Mouse (Mus musculus): ENCODE results near the gene Hyal3. TPM values are rescaled to one million over a fixed set of nuclear protein-coding genes. Genes with fewer than 3 reads are reported as not detected.

The Hyal3 gene
- polyA plus RNA-seq (2014; fragmentation: Nextera tagmentation; extraction: Ambion mirVana), result 0.18 and 0.39 TPM in 2 replicates

DNA sequence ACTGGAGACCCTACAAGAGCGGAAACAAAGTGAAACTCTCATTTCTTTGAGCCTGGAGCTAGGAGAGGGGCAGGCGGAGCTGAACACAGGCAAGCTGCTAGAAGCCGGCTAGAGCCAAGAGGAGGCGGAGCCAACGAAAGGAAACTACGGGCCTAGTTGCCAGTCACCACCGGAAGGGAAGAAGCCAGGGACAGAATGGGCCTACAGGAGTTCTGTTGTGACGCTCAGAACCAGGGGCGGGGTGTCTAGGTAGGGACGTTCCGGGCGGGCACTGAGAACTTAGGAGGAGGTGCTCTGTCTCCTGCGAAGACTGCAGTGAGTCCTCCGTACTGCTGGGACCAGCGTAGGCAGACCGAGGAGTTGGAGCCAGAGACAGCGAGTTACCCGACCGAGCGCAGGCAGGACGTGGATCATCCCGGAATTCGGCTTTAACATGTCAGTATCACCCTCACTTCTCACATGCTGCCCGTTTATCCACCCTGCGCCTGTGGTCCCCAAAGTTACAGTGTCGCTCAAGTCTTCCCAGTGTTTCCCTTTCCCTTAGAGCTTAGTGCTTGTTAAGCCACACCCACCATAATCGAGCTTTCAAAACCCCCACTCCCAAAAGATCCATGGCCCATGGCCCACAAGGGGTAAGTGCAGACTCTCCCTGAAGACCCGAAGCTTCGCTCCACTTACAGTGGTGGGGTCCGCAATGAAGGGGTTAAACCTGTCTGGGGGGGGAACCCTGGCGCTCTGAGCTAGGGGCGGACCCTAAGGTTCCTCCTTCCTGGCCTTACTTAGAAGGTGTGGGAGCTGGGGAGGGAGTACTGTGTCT is at the start of gene Hyal3:
Gene Hyal3, plus strand, starts transcription at position 318 of the 817 bp plus-strand sequence.
- ATAC-seq (ENCODE audit: low FRiP score), result peak; percentile 66
- Histone ChIP-seq H3K27ac (ENCODE audit: low read depth, low read length) (peak within 1 kb of the TSS; percentile 47), H3K9me3 (ENCODE audit: control insufficient read depth, low read length) (no peaks in the 10 kb centered on the region), H3K9ac (ENCODE audit: low read depth, low read length) (peak within 1 kb of the TSS; percentile 84), H3K4me3 (ENCODE audit: low read depth, low read length) (peak within 1 kb of the TSS; percentile 58), H3K36me3 (ENCODE audit: control insufficient read depth, insufficient read depth, low read length) (no peaks in the 10 kb centered on the region), H3K4me1 (replicated peaks; ENCODE audit: control insufficient read depth, insufficient read depth, low read length) (peaks cover 7% of the 10 kb centered on the region), H3K27me3 (ENCODE audit: control insufficient read depth, insufficient read depth, low read length) (no peaks in the 10 kb centered on the region), H3K4me2 (replicated peaks; ENCODE audit: low read depth, low read length) (peak within 1 kb of the TSS; percentile 71)
- peak; percentile 81 for DNase-seq (ENCODE audit: low spot score)
- 1% methylated on average over 32 of the region's 32 CpGs for WGBS

DNA sequence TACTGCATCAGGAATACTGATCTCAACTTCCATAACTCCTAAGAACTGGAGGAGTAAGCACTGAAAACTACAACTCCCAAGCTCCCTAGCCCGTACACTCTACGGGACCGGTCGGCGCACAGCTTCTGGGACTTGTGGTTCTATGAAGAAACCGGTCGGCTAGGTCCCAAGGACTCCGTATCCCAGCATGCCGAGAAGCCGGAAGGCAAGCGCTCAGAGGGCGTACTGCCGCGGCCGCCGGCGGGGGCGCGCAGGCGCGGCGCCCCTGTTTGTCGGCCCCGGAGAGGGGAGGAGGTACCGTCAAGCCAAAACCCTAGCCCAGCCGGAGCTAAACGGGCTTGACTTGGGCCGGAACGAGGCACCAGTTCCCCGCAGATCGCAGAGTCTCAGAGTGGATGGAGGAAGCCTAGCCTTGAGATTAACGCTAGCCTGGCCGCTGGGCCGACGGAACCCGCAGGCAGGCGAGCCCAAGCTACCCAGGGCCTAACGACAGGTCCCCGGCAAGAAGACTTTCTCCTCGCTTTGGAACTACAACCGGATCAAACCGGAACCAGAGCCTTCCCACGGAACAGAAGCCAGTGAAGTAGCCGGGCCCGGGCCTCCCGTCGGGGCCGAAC is 46.7 kb upstream of the Hyal3 start, which contains the start of gene Tmem115:
Gene Tmem115, plus strand, starts transcription at position 155 of the 617 bp plus-strand sequence.
- under 1% methylated on average over 46 of the region's 48 CpGs for WGBS
- no peaks in the 10 kb centered on the region for H3K27me3 ChIP-seq (ENCODE audit: control insufficient read depth, insufficient read depth, low read length)
- no peaks in the 10 kb centered on the region for H3K9me3 ChIP-seq (ENCODE audit: control insufficient read depth, low read length)
- peaks cover 12% of the 10 kb centered on the region for H3K4me1 ChIP-seq (replicated peaks; ENCODE audit: control insufficient read depth, insufficient read depth, low read length)
- H3K4me3 ChIP-seq (ENCODE audit: low read depth, low read length), result peak within 1 kb of the TSS; percentile 66
- DNase-seq (ENCODE audit: low spot score), result peak; percentile 94
- peak within 1 kb of the TSS; percentile 85 for H3K9ac ChIP-seq (ENCODE audit: low read depth, low read length)
- 0 out of 2 replicates have a peak within 1 kb of the TSS, but pooled peaks have one; percentile 31 for H3K27ac ChIP-seq (ENCODE audit: low read depth, low read length)
- H3K4me2 ChIP-seq (replicated peaks; ENCODE audit: low read depth, low read length), result peak within 1 kb of the TSS; percentile 100
- ATAC-seq (ENCODE audit: low FRiP score), result peak; percentile 98
- H3K36me3 ChIP-seq (ENCODE audit: control insufficient read depth, insufficient read depth, low read length), result peaks cover 6% of the 10 kb centered on the region; the same call in 1 of the 2 replicates

DNA sequence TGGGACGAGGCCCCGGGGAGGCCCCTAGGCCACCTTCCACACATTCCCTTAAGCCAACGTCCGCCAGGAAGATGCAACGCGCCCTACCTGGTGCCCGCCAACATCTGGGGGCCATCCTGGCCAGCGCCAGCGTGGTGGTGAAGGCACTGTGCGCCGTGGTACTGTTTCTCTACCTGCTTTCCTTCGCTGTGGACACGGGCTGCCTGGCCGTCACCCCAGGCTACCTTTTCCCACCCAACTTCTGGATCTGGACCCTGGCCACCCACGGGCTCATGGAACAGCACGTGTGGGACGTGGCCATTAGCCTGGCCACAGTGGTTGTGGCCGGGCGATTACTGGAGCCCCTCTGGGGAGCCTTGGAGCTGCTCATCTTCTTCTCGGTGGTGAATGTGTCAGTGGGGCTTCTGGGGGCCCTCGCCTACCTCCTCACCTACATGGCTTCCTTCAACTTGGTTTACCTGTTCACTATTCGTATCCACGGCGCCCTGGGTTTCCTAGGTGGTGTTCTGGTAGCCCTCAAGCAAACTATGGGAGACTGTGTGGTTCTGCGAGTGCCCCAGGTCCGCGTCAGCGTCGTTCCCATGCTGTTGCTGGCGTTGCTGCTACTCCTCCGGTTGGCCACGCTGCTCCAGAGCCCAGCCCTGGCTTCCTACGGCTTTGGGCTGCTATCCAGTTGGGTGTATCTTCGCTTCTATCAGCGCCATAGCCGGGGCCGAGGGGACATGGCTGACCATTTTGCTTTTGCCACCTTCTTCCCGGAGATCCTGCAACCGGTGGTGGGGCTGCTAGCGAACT is 46.0 kb upstream of the Hyal3 start:
- Histone ChIP-seq H3K4me3 (ENCODE audit: low read depth, low read length) (peak overlapping the region; percentile 66), H3K36me3 (ENCODE audit: control insufficient read depth, insufficient read depth, low read length) (peaks cover 6% of the 10 kb centered on the region; the same call in 1 of the 2 replicates), H3K9ac (ENCODE audit: low read depth, low read length) (peak overlapping the region; percentile 85), H3K27ac (ENCODE audit: low read depth, low read length) (no peak overlapping the region), H3K27me3 (ENCODE audit: control insufficient read depth, insufficient read depth, low read length) (no peaks in the 10 kb centered on the region), H3K4me2 (replicated peaks; ENCODE audit: low read depth, low read length) (peak overlapping the region; percentile 100), H3K9me3 (ENCODE audit: control insufficient read depth, low read length) (no peaks in the 10 kb centered on the region), H3K4me1 (replicated peaks; ENCODE audit: control insufficient read depth, insufficient read depth, low read length) (peaks cover 12% of the 10 kb centered on the region)
- WGBS, result under 1% methylated on average over 39 of the region's 40 CpGs
- ATAC-seq (ENCODE audit: low FRiP score) (peak; percentile 37; the same call in 1 of the 2 replicates), DNase-seq (ENCODE audit: low spot score) (no peak)

DNA sequence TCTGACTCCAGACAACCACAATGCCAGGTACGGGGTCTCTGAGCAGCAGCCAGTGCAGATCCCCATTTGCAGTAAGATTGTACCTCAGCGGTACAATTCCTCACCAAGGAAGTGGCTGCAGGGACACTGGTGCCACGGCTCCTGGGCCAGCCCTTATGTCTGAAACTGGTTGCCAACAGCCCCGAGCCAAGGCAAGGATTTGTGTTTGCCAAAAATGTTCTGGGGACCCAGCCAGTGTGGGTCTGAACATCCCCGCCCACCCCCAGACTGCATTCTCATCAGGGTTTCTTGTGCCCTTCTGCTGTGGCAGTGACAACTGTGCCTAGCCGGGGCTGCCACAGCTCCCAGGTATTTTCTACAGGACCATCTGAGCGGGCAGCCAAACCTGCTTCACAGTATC is 42.4 kb upstream of the Hyal3 start:
- 94% methylated on average over 7 of the region's 7 CpGs for WGBS

DNA sequence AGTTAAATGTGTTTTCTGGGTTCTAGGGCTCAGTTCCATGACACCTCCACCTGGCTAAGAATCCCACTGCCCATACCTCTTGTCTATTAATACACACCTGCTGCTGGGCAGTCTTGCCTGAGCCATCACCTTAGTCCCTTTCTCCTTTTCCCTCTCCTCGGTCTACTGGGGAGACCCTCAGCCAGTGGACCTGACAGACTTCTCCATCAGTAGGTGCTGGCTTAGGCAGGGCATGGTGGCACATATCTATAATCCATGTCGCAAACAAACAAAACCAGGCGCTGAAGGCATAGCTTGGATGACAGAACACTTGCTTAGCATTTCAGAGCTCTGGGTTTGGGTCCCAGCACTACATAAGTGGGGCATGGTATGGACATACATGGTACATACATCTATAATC is 41.9 kb upstream of the Hyal3 start:
- WGBS, result 94% methylated on average over 3 of the region's 3 CpGs
- Histone ChIP-seq H3K4me3 (ENCODE audit: low read depth, low read length) (no peak overlapping the region), H3K36me3 (ENCODE audit: control insufficient read depth, insufficient read depth, low read length) (peaks cover 9% of the 10 kb centered on the region; the same call in 1 of the 2 replicates), H3K4me2 (replicated peaks; ENCODE audit: low read depth, low read length) (no peak overlapping the region), H3K27me3 (ENCODE audit: control insufficient read depth, insufficient read depth, low read length) (no peaks in the 10 kb centered on the region), H3K4me1 (replicated peaks; ENCODE audit: control insufficient read depth, insufficient read depth, low read length) (peaks cover 18% of the 10 kb centered on the region), H3K27ac (ENCODE audit: low read depth, low read length) (no peak overlapping the region), H3K9me3 (ENCODE audit: control insufficient read depth, low read length) (no peaks in the 10 kb centered on the region), H3K9ac (ENCODE audit: low read depth, low read length) (no peak overlapping the region)
- DNase-seq (ENCODE audit: low spot score) (no peak), ATAC-seq (ENCODE audit: low FRiP score) (no peak)

More for the DNA sequence above, 42.4 kb upstream of the Hyal3 start:
- no peak overlapping the region for H3K4me2 ChIP-seq (replicated peaks; ENCODE audit: low read depth, low read length)
- no peak overlapping the region for H3K9ac ChIP-seq (ENCODE audit: low read depth, low read length)
- peaks cover 18% of the 10 kb centered on the region for H3K4me1 ChIP-seq (replicated peaks; ENCODE audit: control insufficient read depth, insufficient read depth, low read length)
- H3K9me3 ChIP-seq (ENCODE audit: control insufficient read depth, low read length), result no peaks in the 10 kb centered on the region
- no peak overlapping the region for H3K27ac ChIP-seq (ENCODE audit: low read depth, low read length)
- DNase-seq (ENCODE audit: low spot score) (no peak), ATAC-seq (ENCODE audit: low FRiP score) (no peak)
- no peak overlapping the region for H3K4me3 ChIP-seq (ENCODE audit: low read depth, low read length)
- H3K27me3 ChIP-seq (ENCODE audit: control insufficient read depth, insufficient read depth, low read length), result no peaks in the 10 kb centered on the region
- peaks cover 9% of the 10 kb centered on the region; the same call in 1 of the 2 replicates for H3K36me3 ChIP-seq (ENCODE audit: control insufficient read depth, insufficient read depth, low read length)

DNA sequence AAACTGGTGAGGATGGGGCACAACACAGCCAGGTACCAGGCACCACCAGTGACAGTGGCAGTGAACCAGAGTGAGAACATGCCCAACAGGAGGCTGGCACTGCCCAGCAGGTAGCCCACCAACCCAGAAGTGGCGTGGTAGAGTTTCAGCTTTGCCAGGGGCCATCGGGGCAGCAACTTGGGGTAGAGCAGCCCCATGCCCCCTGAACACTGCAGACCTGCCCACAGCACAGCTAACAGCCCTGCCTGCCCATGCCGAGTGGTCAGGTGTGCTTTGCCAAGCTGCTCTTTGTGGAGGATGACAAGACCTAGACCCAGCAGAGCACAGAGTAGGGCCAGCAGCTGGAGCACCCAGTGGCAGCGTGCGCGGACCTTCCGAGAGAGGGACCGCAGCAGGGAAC is 40.7 kb upstream of the Hyal3 start:
- H3K36me3 ChIP-seq (ENCODE audit: control insufficient read depth, insufficient read depth, low read length), result peaks cover 11% of the 10 kb centered on the region; the same call in 1 of the 2 replicates
- H3K27ac ChIP-seq (ENCODE audit: low read depth, low read length), result no peak overlapping the region
- H3K27me3 ChIP-seq (ENCODE audit: control insufficient read depth, insufficient read depth, low read length), result no peaks in the 10 kb centered on the region
- no peak for DNase-seq (ENCODE audit: low spot score)
- H3K4me1 ChIP-seq (replicated peaks; ENCODE audit: control insufficient read depth, insufficient read depth, low read length), result peaks cover 18% of the 10 kb centered on the region
- H3K9me3 ChIP-seq (ENCODE audit: control insufficient read depth, low read length), result no peaks in the 10 kb centered on the region
- WGBS, result 93% methylated on average over 8 of the region's 8 CpGs
- H3K4me3 ChIP-seq (ENCODE audit: low read depth, low read length), result no peak overlapping the region
- ATAC-seq (ENCODE audit: low FRiP score), result no peak
- H3K4me2 ChIP-seq (replicated peaks; ENCODE audit: low read depth, low read length), result no peak overlapping the region
- H3K9ac ChIP-seq (ENCODE audit: low read depth, low read length), result no peak overlapping the region

DNA sequence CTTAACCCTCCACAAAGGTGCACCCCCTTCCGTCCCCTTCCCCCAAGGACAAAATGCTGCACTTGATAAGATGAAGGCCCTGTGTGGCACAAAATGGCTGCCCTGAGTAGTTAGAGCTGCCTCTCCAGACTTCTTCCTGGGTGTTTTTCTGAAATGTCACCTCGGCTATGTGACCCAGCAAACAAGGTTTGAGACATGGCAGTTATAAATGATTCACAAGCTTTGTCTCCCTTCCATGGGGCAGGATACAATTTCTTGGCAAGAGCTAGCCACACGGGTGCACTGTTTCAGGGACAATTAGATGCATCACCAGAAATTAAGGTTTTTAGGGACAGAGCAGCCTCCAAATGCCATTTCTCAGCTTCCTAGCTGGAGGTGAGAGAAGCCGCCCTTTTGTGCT is 40.2 kb upstream of the Hyal3 start:
- H3K4me2 ChIP-seq (replicated peaks; ENCODE audit: low read depth, low read length), result no peak overlapping the region
- DNase-seq (ENCODE audit: low spot score) (no peak), ATAC-seq (ENCODE audit: low FRiP score) (no peak)
- no peaks in the 10 kb centered on the region for H3K9me3 ChIP-seq (ENCODE audit: control insufficient read depth, low read length)
- no peak overlapping the region for H3K9ac ChIP-seq (ENCODE audit: low read depth, low read length)
- no peaks in the 10 kb centered on the region for H3K27me3 ChIP-seq (ENCODE audit: control insufficient read depth, insufficient read depth, low read length)
- peaks cover 18% of the 10 kb centered on the region for H3K4me1 ChIP-seq (replicated peaks; ENCODE audit: control insufficient read depth, insufficient read depth, low read length)
- no peak overlapping the region for H3K4me3 ChIP-seq (ENCODE audit: low read depth, low read length)
- 73% methylated on average over 4 of the region's 4 CpGs for WGBS
- peaks cover 11% of the 10 kb centered on the region; the same call in 1 of the 2 replicates for H3K36me3 ChIP-seq (ENCODE audit: control insufficient read depth, insufficient read depth, low read length)
- H3K27ac ChIP-seq (ENCODE audit: low read depth, low read length), result no peak overlapping the region

DNA sequence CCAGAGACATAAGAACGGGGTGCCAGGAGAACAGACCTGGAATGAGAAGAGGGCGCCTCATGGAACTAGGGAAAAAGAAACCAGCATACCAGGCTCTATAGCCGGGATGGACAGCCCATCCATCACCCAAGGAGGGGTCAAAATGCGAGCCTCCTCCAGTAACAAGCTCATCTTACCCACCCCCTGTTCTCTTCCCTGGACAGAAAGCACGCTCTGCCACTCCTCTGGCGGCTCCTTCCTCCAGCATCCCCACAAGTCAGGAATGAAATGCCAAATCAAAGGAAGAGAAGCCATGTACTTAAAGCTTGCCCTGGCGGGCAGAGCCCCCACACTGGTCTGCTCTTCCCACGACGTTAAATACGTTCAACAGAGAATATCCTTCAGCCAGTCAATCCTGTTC is 39.6 kb upstream of the Hyal3 start:
- H3K4me3 ChIP-seq (ENCODE audit: low read depth, low read length), result peak overlapping the region; percentile 60
- 30% methylated on average over 10 of the region's 10 CpGs for WGBS
- peak overlapping the region; percentile 62 for H3K4me2 ChIP-seq (replicated peaks; ENCODE audit: low read depth, low read length)
- peaks cover 12% of the 10 kb centered on the region for H3K4me1 ChIP-seq (replicated peaks; ENCODE audit: control insufficient read depth, insufficient read depth, low read length)
- ATAC-seq (ENCODE audit: low FRiP score) (no peak), DNase-seq (ENCODE audit: low spot score) (no peak)
- H3K9ac ChIP-seq (ENCODE audit: low read depth, low read length), result peak overlapping the region; percentile 61; the same call in 1 of the 2 replicates
- no peaks in the 10 kb centered on the region for H3K27me3 ChIP-seq (ENCODE audit: control insufficient read depth, insufficient read depth, low read length)
- H3K27ac ChIP-seq (ENCODE audit: low read depth, low read length), result no peak overlapping the region
- peaks cover 11% of the 10 kb centered on the region; the same call in 1 of the 2 replicates for H3K36me3 ChIP-seq (ENCODE audit: control insufficient read depth, insufficient read depth, low read length)
- H3K9me3 ChIP-seq (ENCODE audit: control insufficient read depth, low read length), result no peaks in the 10 kb centered on the region
